Mouse (Mus musculus) megakaryocyte-erythroid progenitor cell, adult 5-6 weeks (primary cell): ENCODE measurements around the gene Slc9a8. TPM values are rescaled to one million over a fixed set of nuclear protein-coding genes. Genes with fewer than 3 reads are reported as not detected.
A peak's percentile ranks its signal among the peaks of the same experiment; 100 is the strongest.

ENCODE experiments used
- ATAC-seq: replicated peaks from 2 replicates; pipeline ENCODE4 v1.8.0; 2016; ENCODE audit warnings: mild to moderate bottlenecking, inconsistent platforms; ENCODE audit not compliant: severe bottlenecking, poor library complexity, low FRiP score, low TSS enrichment
- total RNA-seq, 2 experiments: library from RNA; stranded (forward) in 1 of 2; stranded (reverse) in 1 of 2; fragments of 200-1000, 215-1000 nt in 1 of 2; fragments of >200 nt in 1 of 2; fragmentation: Nextera tagmentation in 1 of 2; gene quantifications; 2 replicates each; pipeline ENCODE4 v1.2.3; 2014 to 2017

The Slc9a8 gene
- total RNA-seq, 2 experiments from 2014 or later = 28.3 to 48.6 TPM

GRCm38 (mm10) chr2:167445911-167446780, 24.6 kb downstream of the Slc9a8 start:
- no peak for ATAC-seq

- ATAC-seq = 0 out of 2 replicates have a peak, but pooled peaks have one; percentile 9
Observed at GRCm38 (mm10) chr2:167447207-167447606, 25.7 kb downstream of the Slc9a8 start.

GRCm38 (mm10) chr2:167447629-167448028, 26.1 kb downstream of the Slc9a8 start:
- peak; percentile 92 for ATAC-seq

GRCm38 (mm10) chr2:167449331-167450275, 28.1 kb downstream of the Slc9a8 start:
- ATAC-seq = no peak

- no peak for ATAC-seq
Observed at GRCm38 (mm10) chr2:167450647-167451046, 29.1 kb downstream of the Slc9a8 start.

GRCm38 (mm10) chr2:167453814-167454213, 32.3 kb downstream of the Slc9a8 start:
- no peak for ATAC-seq

- ATAC-seq = no peak
Observed at GRCm38 (mm10) chr2:167456361-167457020, 35.0 kb downstream of the Slc9a8 start.

- ATAC-seq = no peak
Observed at GRCm38 (mm10) chr2:167457213-167457612, 35.7 kb downstream of the Slc9a8 start.

- ATAC-seq = no peak
Observed at GRCm38 (mm10) chr2:167458548-167458947, 37.0 kb downstream of the Slc9a8 start.

- ATAC-seq = no peak
Observed at GRCm38 (mm10) chr2:167459071-167459865, 37.8 kb downstream of the Slc9a8 start.

- peak; percentile 72 for ATAC-seq
Observed at GRCm38 (mm10) chr2:167462954-167463353, 41.4 kb downstream of the Slc9a8 start.

GRCm38 (mm10) chr2:167463802-167464201, 42.3 kb downstream of the Slc9a8 start:
- no peak for ATAC-seq

GRCm38 (mm10) chr2:167465951-167466350, 44.4 kb downstream of the Slc9a8 start:
- no peak for ATAC-seq

- ATAC-seq = no peak
Observed at GRCm38 (mm10) chr2:167467214-167467613, 45.7 kb downstream of the Slc9a8 start.

GRCm38 (mm10) chr2:167468444-167468843, 46.9 kb downstream of the Slc9a8 start:
- peak; percentile 63; the same call in 1 of the 2 replicates for ATAC-seq

GRCm38 (mm10) chr2:167470611-167471010, 49.1 kb downstream of the Slc9a8 start:
- ATAC-seq = no peak

GRCm38 (mm10) chr2:167471585-167471984, 50.1 kb downstream of the Slc9a8 start:
- no peak for ATAC-seq

GRCm38 (mm10) chr2:167474218-167474617, 52.7 kb downstream of the Slc9a8 start:
- no peak for ATAC-seq

GRCm38 (mm10) chr2:167475596-167475995, 54.1 kb downstream of the Slc9a8 start:
- ATAC-seq = no peak
